Mouse (Mus musculus): ENCODE measurements around the gene Rubcnl.

Rubcnl gene

DNA sequence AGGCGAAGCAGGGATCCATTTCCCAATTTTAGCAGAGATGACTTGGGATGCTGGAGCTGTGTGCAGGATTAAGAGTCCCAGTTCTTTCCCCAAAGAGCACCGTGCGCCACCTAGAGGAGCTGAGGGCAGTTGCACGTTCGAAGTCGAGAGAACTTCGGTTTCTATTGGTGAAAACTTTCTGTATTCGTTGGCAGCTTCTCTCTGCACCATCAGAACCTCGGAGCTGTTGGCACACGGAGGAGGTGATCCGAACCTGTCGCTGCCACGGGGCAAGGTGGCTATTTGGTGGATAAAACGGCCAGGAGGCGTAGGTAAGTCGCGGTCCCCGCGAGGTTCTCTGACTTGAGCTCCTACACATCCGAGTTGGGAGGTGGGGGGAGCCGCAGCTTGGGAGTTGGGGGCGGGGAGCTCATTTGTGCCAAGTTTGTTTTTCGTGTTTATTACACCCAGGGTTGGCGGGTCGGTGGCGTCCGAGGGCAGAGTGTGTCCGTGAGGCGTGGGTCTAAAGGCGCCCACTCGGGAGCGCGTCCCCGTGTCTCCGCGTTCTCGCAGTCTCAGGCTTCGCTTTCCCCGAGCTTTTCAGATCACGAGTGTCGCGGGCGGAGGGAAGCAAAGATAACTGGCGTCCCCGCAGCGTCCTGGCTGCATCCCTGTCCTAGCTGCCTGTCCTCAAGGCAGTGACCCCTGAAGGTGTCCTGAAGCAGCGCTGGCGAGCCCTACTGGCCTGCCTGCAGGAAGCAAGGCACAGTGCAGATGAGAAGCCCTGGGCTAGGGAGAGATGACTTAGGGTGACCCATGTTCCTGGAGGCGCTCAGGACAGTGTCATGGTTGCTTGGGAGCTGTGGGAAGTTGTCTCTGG is at the start of gene Rubcnl:
Rubcnl (plus strand) TSS at position 172 of the 859 bp plus-strand sequence.
- DNase-seq: peak; percentile 56 to 84

DNA sequence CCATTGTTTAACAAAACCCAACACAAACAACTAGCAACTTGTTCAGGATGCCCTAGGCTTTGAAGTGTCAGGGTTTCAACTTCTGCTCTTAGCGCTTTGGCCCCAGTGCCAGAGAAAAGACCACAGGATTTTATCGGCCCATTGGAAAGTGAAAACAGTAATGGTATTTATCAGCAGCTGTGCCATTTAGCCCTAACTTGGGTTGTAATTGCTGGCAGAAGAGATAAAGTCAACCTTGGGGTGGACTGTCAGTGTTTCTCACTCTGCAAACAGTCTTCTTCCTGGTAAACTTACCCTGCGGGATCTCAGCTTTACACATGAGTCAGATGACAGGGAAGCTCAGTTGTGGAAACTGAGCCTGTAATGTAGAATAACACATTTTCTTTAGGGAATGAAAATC is 43.6 kb upstream of the Rubcnl start:
- DNase-seq: peak in 1 of 2 experiments; percentile 16

DNA sequence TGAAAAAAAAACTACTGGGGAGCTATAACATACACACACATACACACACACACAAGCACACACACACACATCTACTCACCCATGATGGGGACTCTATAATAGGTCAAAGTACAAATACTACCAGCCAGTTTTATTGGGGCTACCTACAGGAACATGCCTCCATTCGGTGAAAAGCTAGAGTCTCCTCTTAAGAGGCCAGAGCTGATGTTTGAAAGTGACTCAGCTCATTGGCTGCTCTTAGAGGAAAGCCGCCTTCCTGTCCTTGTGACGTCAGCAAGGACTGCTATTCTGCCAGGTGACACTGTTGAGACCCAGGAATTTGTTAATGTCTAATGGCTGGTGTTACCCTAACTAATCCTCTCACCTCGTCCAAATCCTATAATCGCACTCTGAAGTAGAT is 43.1 kb upstream of the Rubcnl start:
- DNase-seq: no peak

GRCm38 (mm10) chr14:74974136-74974651 is 41.6 kb upstream of the Rubcnl start:
- DNase-seq: peak; percentile 59 to 63

DNA sequence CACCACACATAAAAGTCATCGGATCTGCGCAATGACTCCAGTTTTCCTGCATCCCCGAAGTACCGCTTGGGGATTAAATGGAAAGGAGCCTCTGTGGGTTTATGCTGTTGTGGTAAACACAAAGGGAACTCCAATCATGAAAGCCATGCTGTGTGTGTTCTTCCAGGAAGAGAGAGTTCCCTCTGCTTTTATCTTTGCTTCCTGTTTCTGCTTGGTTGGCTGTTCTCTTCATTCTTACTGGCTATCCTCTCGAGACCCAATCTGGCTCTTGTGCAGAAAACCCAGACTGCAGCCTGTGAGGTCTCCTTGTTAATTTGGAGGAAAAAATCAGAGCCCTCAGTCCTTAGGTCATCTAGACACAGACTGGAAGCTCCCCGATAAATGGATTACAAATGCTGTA is 38.9 kb upstream of the Rubcnl start:
- no peak for DNase-seq

- no peak for DNase-seq
Measured at GRCm38 (mm10) chr14:74981016-74981415, 34.8 kb upstream of the Rubcnl start.

- no peak for DNase-seq
Measured at GRCm38 (mm10) chr14:74983079-74983478, 32.7 kb upstream of the Rubcnl start.

GRCm38 (mm10) chr14:74984817-74985391 is 30.9 kb upstream of the Rubcnl start:
- no peak for DNase-seq

DNA sequence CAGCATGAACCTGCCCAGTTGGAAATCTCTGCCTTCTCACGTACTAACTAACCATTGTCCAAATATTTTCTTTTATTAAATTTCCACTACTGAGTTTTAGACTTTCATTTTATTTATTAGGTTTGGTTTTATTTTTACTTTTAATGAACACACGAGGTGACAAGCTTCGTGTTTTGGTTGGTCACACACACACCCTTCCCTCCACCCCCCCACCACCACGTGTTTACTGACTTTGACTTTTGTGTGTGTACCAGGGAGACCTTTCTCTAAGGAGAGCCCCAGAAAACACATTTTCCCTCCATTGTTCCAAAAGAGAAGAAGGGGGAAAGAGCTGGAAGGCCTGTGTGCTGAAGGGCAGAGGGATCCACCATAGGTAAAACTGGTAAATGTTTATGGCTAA is 30.2 kb upstream of the Rubcnl start:
- no peak for DNase-seq

DNA sequence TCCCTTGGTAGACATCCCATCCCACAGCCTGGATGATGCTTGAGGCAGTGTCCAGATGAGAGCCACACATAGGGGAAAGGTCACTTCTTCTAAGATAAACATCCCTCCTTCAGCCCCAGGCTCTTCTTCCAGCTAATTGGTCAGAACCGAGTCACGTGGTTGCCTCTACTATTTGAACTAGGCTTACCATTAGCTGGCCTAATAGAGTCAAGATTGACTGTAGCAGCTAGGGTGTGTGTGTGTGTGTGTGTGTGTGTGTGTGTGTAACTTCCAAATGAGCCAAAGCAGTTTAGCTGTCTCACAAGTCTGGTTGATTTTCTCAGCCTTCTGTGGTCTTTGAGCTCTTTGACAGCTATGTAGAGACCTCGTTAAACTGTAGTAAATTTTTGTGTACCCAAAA is 29.3 kb upstream of the Rubcnl start:
- DNase-seq: no peak

DNA sequence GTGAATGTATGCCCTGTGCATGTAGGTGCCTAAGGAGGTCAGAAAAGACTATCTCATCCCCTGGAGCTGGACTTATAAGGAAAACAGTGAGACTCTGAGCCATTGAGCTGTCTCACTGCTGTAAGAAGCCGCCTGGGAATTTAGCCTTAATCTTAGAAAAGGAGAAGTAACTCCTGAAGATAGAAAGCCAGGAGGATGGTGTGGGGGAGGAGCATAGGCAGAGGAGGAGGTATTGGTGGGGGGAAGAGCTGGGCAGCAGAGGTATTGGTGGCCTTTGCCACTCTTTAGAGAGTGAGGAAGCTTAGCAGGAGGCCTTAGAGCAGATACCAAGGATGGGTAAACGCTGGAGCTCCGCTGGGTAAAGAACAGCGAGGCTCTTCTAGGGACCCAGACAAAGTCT is 26.5 kb upstream of the Rubcnl start:
- DNase-seq: no peak

DNA sequence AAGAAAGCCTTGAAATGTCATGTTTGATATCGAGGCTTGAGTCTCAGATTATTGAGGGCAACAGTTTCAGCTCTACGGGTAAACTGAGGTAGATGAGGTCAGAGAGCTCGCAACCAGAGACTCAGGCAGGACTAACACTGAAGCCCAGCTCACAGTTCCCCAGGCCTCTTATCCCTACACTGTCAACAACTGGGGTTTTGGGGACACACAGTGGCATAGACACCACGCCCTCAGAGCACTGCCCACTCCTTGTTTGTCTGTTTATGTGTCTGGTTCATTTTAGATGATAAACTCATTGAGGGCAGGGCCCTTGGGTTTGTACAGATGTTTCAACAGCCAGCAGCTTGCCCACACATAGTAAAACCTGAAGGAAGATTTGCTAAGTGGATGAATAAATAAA is 25.9 kb upstream of the Rubcnl start:
- DNase-seq: no peak

- peak in 1 of 2 experiments; percentile 58 for DNase-seq
Measured at GRCm38 (mm10) chr14:74990504-74990903, 25.3 kb upstream of the Rubcnl start.

DNA sequence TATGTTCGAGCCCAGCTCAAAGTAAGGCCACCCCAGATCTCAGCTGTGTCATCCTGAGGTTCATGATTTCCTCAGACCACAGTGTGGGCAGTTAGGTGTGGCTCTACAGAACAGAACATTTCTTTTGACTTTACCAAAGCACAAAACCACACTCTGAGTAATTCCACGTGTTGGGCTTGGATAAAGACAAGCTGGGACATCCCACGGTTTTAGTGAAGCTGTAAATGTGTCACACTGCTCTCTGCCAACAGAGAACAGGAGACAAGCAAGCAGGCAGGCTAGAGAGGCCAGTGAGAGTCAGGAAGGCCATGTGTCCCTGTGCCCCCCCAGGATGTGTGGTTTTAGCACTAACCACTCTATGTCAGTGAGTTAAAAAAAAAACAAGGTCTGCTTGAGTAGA is 19.3 kb upstream of the Rubcnl start:
- DNase-seq: no peak

DNA sequence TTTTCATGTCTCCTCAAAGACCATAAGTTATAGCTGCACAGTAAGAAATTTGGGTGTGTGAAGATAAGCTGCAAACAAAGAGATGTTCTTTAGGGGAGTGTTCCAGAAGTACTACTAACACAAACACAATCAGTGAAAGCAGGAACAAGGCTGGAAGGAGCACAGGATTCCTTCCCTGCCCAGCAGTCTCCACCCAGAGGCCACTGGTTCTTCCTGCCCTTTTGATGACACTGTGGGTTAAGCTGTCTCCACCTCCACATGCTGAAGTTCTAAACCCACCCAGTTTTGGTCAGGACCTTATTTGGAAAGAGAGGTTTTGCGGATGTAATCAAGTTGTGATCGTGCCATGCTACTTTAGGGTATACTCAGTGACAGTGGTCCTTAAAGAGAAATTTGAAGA is 18.8 kb upstream of the Rubcnl start:
- no peak for DNase-seq

DNA sequence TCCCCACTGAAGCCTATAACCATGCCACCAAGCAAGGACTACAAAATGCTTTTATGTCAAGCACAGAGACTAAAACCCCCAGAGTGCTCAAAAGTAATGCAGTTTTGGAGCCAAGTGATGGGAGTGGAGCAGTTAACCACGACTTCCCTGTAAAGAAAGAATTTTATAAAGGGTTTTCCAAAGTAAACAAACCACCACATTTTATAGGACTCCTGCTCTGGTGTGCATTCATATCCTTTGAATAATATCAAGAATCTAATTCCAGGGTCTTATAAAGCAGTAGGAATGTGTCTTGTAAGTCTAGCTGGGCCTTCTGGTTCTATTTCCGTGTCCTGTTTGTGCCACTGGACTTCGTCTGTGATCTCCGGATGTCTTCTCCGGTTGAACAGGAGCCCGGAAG is 14.5 kb upstream of the Rubcnl start:
- DNase-seq: no peak

DNA sequence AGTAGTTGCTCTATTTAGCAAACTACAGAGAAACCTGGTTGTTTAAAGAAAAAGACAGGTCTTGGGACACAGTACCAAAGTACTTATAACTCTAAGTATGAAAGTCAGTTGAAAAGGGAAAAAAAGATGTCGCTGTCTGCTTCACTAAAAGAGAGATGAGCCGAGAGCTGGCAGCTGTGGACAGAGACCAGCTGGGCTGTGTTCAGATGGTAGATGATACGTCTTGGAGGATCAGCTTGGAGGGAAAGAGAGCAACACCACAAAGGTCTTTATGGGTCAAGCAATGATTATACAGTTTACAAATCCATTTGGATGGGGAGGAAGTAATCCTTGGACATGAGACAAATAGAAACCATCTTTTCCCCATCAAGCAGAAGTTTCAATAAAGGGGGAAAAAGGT is 12.5 kb upstream of the Rubcnl start:
- DNase-seq: no peak

DNA sequence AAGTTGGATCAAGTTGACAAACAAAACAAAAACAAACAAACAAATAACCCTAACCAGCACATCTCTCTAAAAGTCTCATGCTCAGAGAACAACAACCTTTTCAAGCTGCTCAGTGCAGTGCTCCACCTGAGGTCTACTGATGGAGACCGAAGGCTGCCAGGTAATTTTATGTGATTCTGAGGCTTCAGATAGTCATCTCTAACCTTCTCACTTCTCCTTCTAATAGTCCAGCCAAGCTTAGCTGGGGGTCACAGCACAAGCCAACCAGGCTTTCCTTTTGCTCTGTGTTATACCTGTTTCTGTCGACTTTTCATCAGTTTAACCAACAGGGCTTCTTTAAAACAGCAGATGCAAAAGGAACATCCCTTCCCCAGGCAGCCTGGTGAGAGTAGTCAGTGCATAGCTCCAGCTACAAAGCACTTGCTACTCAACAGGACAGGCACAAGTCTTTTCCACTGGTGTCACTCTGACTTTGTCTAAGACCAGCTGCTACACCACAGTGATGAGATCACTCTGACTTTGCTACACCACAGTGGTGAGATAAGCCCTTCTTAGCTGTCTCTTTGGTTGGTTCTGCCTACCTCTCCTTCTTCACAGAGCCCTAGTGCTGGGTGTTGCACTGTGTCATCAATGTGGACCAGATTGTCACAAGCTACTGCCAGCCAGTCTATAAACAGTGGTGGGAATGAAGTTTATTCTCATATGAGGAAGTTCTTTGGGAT is 10.2 kb upstream of the Rubcnl start:
- no peak for DNase-seq

DNA sequence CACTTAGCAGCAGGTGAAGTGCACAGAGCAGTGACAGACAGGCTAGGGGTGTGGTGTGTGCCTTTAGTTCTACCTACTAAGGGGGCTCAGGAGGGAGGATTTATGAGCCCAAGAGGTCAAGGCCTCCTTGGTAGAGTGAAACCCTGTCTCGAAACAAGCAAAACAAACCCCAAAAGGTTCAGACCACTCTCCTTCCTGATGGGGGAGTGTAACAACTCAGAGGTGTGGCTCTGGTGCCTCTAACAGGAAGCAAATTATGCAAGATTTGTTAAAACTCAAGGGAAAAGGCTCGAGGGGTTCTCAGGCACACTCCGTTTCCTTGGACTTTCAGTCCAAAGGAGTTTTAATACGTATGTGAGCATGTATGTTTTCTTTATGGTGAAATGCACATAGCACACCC is 5.5 kb upstream of the Rubcnl start:
- DNase-seq: no peak

GRCm38 (mm10) chr14:75010986-75011655 is 4.7 kb upstream of the Rubcnl start:
- no peak for DNase-seq

GRCm38 (mm10) chr14:75016715-75017020 is 841 bp downstream of the Rubcnl start:
- no peak for DNase-seq

DNA sequence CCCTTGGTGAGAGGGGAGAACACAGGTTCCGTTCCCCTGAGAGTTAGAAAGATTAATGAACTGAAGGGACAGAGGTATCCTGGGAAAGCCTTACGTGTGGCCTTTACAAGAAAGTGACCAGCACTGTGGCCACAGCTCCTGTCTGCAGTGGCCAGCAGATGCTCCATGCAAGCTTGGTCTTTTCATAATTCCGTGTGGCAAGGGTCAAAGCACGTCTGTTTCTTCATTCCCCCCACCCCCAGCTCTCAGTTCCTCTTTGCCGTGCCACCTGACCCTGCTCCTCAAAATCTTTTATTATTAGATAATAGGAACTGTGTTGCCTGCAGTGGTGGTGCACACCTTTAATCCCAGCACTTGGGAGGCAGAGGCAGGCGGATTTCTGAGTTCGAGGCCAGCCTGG is 1.4 kb downstream of the Rubcnl start:
- no peak for DNase-seq
